Mouse (Mus musculus) WW6 (cell line): ENCODE results near the gene Rsrc1.
A peak's percentile ranks its signal among the peaks of the same experiment; 100 is the strongest.
"Not testable (repeated sequence)": the region's sequence is repeated elsewhere in the genome, so short reads cannot be mapped to it uniquely, and the experiment has no call there.

Experiments
- DNase-seq: peaks from one replicate; pipeline ENCODE4 v3.0.0-alpha.2; 2013; ENCODE audit warnings: low read depth, low spot score

The Rsrc1 gene

GRCm38 (mm10) chr3:66985539-66986286 lies 4.5 kb downstream of the Rsrc1 start:
- DNase-seq: peak; percentile 66

- no peak for DNase-seq
These were observed 5.0 kb downstream of the Rsrc1 start for GRCm38 (mm10) chr3:66986287-66986560.

- no peak for DNase-seq
These were observed 15.6 kb downstream of the Rsrc1 start for GRCm38 (mm10) chr3:66996820-66997219.

- DNase-seq: no peak
These were observed 55.3 kb downstream of the Rsrc1 start for GRCm38 (mm10) chr3:67036387-67037062.

- DNase-seq: no peak
These were observed 78.6 kb downstream of the Rsrc1 start for GRCm38 (mm10) chr3:67059755-67060154.

GRCm38 (mm10) chr3:67070575-67071488 lies 89.6 kb downstream of the Rsrc1 start:
- no peak for DNase-seq

GRCm38 (mm10) chr3:67073653-67074052 lies 92.5 kb downstream of the Rsrc1 start:
- DNase-seq: not testable (repeated sequence)

- DNase-seq: no peak
These were observed 94.3 kb downstream of the Rsrc1 start for GRCm38 (mm10) chr3:67075484-67075883.

GRCm38 (mm10) chr3:67084742-67085141 lies 103.6 kb downstream of the Rsrc1 start:
- no peak for DNase-seq

- DNase-seq: no peak
These were observed 127.2 kb downstream of the Rsrc1 start for GRCm38 (mm10) chr3:67108428-67108827.

- no peak for DNase-seq
These were observed 135.1 kb downstream of the Rsrc1 start for GRCm38 (mm10) chr3:67116317-67116716.

GRCm38 (mm10) chr3:67132521-67132920 lies 151.3 kb downstream of the Rsrc1 start:
- DNase-seq: no peak

GRCm38 (mm10) chr3:67135749-67136375 lies 154.7 kb downstream of the Rsrc1 start:
- no peak for DNase-seq

GRCm38 (mm10) chr3:67144952-67145351 lies 163.8 kb downstream of the Rsrc1 start:
- no peak for DNase-seq

GRCm38 (mm10) chr3:67146280-67146679 lies 165.1 kb downstream of the Rsrc1 start:
- DNase-seq: no peak

GRCm38 (mm10) chr3:67147246-67147645 lies 166.1 kb downstream of the Rsrc1 start:
- DNase-seq: no peak

- no peak for DNase-seq
These were observed 216.0 kb downstream of the Rsrc1 start for GRCm38 (mm10) chr3:67197179-67197578.

- no peak for DNase-seq
These were observed 231.9 kb downstream of the Rsrc1 start for GRCm38 (mm10) chr3:67213047-67213457.

GRCm38 (mm10) chr3:67232617-67233241 lies 251.5 kb downstream of the Rsrc1 start:
- no peak for DNase-seq

GRCm38 (mm10) chr3:67242451-67242850 lies 261.3 kb downstream of the Rsrc1 start:
- DNase-seq: not testable (repeated sequence)

- no peak for DNase-seq
These were observed 286.3 kb downstream of the Rsrc1 start for GRCm38 (mm10) chr3:67267448-67267847.
